Mouse (Mus musculus) bone marrow macrophage, adult 2 months (primary cell): ENCODE results near the gene Zmiz2.

Experiments
- CTCF ChIP-seq: IDR thresholded peaks from 2 replicates; pipeline ENCODE4 v1.5.1; 2012; ENCODE audit warnings: low read depth, mild to moderate bottlenecking, low read length, moderate library complexity
- POLR2A ChIP-seq: IDR thresholded peaks from 2 replicates; pipeline ENCODE4 v1.6.1; 2012; ENCODE audit warnings: mild to moderate bottlenecking, low read depth, low read length, borderline replicate concordance

DNA sequence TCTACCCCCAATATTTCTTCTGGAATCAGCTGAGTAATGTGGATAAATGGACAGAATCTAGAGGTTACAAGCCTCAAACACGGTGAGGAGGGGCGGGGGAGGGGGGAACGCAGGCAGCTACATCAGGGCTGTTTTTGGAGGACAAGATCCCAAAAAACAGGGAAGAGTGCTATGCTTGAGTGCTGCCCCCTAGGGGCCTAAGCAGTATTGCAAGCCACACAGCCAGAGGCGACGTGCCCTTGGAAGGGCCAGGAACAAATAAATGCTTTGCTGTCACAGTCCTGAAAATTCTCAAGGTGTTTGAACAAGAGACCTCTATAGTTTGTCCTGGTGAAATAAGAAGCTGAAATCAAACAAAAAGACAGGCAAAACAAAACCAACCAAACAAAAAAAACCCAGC lies 22.8 kb downstream of the Zmiz2 start:
- peak; percentile 87 for TF ChIP-seq CTCF
- no peak for TF ChIP-seq POLR2A
